Mouse (Mus musculus) heart, embryonic 11.5 days (tissue): ENCODE data around the gene Ccdc24. TPM values are rescaled to one million over a fixed set of nuclear protein-coding genes. Genes with fewer than 3 reads are reported as not detected.

Experiments used
- ATAC-seq: fragments of 200-750 bp; cut with Nextera tagmentation; replicated peaks from 2 replicates; pipeline ENCODE4 v1.8.0; 2017; ENCODE audit warnings: moderate library complexity; ENCODE audit not compliant: insufficient number of reproducible peaks, low FRiP score, low TSS enrichment
- H3K27ac ChIP-seq: fragments of 300-500 bp; sonication (generic); 2 replicates; pipeline ENCODE4 v1.5.1; 2014; ENCODE audit warnings: mild to moderate bottlenecking, low read depth, low read length
- H3K27me3 ChIP-seq: fragments of 300-500 bp; sonication (generic); 2 replicates; pipeline ENCODE4 v1.6.1; 2014; ENCODE audit warnings: mild to moderate bottlenecking, low read length, mixed read lengths; ENCODE audit not compliant: control insufficient read depth, insufficient read depth
- H3K36me3 ChIP-seq: fragments of 300-500 bp; sonication (generic); 2 replicates; pipeline ENCODE4 v1.6.1; 2014; ENCODE audit warnings: mild to moderate bottlenecking, low read length, moderate library complexity, mixed read lengths; ENCODE audit not compliant: control insufficient read depth, insufficient read depth
- H3K4me1 ChIP-seq: fragments of 300-500 bp; sonication (generic); 2 replicates; pipeline ENCODE4 v1.6.1; 2014; ENCODE audit warnings: low read length; ENCODE audit not compliant: control insufficient read depth, insufficient read depth
- H3K4me2 ChIP-seq: fragments of 300-500 bp; sonication (generic); 2 replicates; pipeline ENCODE4 v1.6.1; 2014; ENCODE audit warnings: mild to moderate bottlenecking, moderate library complexity
- H3K4me3 ChIP-seq: fragments of 300-500 bp; sonication (generic); 2 replicates; pipeline ENCODE4 v1.5.1; 2014; ENCODE audit warnings: low read depth, low read length
- H3K9ac ChIP-seq: fragments of 300-500 bp; sonication (generic); 2 replicates; pipeline ENCODE4 v1.6.1; 2014; ENCODE audit warnings: mild to moderate bottlenecking, low read depth, low read length, moderate library complexity
- H3K9me3 ChIP-seq: fragments of 300-500 bp; sonication (generic); replicated peaks from 2 replicates; pipeline ENCODE4 v1.6.1; 2016; ENCODE audit warnings: low read length; ENCODE audit not compliant: control insufficient read depth
- whole genome bisulfite sequencing: fragments of 180-500 bp; shearing (Covaris S2); extraction: QIAGEN DNeasy Blood & Tissue Kit; methylation state at CpG from one replicate; pipeline ENCODE4 v1.1.7; 2014; ENCODE audit not compliant: insufficient replicate concordance; 5-methylcytosine and 5-hydroxymethylcytosine counted together
- polyA plus RNA-seq: library from polyadenylated mRNA; unstranded; fragments of >200 nt; fragmentation: Nextera tagmentation; extraction: Ambion mirVana; gene quantifications from 2 replicates; pipeline ENCODE4 v1.2.1, GENCODE M21; 2014

The Ccdc24 gene
- polyA plus RNA-seq, 1 experiment from 2014 or later, result 0.56 TPM

DNA sequence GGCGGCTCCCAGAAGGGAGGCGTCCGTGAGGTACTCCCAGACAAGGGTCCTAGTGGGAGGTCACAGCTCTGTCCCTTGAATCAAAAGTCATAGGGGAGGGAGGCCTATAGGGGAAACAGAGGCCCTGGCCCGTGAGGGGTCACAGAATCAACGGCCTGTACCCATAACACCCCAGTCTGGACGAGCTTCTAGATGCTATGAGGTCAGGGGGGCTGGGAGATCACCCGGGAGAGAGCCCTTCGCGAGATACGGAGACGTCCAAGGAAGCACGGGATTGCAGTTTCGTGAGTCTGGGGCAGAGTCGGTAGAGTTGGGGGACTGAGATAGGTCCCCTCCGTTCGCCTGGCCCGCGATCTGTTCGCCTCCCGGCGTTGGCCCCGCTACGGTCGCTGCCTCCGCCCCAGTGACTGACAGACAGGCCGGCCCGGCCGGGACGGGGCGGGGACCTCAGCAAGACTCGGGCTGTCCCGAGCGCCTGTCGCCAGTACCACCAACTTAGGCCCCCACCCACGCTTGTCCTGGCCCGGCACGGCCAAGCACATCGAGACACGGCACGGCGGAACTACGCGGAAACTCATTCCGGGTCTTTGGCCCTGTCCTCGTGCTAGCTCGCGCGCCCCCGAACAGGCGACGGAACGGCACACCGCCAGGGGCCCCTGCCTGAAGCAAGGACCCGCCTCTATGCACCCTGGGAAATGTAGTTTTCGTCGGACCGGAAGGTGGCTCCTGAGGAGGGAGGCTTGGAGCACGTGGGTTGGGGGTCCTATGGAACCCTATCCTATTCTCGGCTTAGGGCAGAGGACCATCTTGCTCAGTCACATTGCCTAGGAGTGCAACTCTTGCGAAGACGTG, 42.5 kb upstream of the Ccdc24 start, which contains the start of gene Ipo13:
Ipo13 (minus strand) TSS at position 409 of the 852 bp plus-strand sequence.
- under 1% methylated on average over 61 of the region's 61 CpGs for WGBS
- Histone ChIP-seq H3K4me1 (peaks cover 29% of the 10 kb centered on the region), H3K27ac (peak within 1 kb of the TSS; percentile 89), H3K4me3 (peak within 1 kb of the TSS; percentile 60), H3K27me3 (no peaks in the 10 kb centered on the region), H3K9ac (peak within 1 kb of the TSS; percentile 77), H3K9me3 (no peaks in the 10 kb centered on the region), H3K4me2 (peak within 1 kb of the TSS; percentile 92), H3K36me3 (peaks cover 8% of the 10 kb centered on the region; the same call in 1 of the 2 replicates)
- peak; percentile 90 for ATAC-seq

DNA sequence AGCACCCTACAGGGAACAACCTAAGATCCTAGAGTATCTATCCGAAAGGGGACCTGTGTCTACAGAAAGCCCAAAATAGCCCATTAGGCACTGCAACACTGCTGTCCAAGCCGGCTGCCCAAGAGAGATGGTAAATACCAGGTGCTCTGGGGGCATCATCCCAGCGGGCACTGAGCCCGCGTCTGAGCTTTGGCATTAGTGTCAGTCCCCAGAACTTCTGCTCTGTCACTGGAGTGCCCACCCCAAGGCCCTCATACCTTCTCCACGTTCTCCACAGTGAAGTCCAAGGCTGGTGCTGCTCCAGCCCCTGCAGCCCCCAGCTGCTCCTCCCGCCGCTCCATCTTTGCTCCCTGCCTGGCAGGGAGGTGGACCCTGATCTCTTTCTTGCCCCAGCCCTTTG, 41.7 kb upstream of the Ccdc24 start:
- Histone ChIP-seq H3K36me3 (peaks cover 8% of the 10 kb centered on the region; the same call in 1 of the 2 replicates), H3K27me3 (no peaks in the 10 kb centered on the region), H3K4me3 (peak overlapping the region; percentile 60), H3K9me3 (no peaks in the 10 kb centered on the region), H3K9ac (peak overlapping the region; percentile 77), H3K4me1 (peaks cover 30% of the 10 kb centered on the region), H3K4me2 (peak overlapping the region; percentile 92), H3K27ac (no peak overlapping the region)
- WGBS, result 18% methylated on average over 8 of the region's 8 CpGs
- peak; percentile 8; the same call in 1 of the 2 replicates for ATAC-seq

DNA sequence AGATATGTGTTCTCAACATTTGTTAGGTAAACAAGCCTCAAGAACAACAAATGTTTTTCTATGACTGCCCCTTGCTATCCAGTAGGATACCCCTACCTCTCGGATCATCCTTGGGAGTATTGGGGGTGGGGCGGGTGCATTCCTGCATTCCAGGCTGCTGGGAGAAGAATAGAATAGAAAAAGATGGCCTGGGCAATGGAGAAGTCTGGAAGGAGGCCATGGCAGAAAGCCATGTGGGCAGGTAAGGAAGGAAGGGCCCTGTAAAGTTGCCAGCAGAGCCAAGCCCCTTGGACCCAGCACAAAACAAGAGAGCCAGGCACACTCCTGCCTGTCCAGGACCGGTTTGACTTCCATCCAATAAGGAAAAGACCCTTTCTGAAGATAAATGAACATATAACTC, 41.1 kb upstream of the Ccdc24 start:
- no peak for ATAC-seq
- H3K9me3 ChIP-seq, result no peaks in the 10 kb centered on the region
- peaks cover 32% of the 10 kb centered on the region for H3K4me1 ChIP-seq
- H3K36me3 ChIP-seq, result peaks cover 8% of the 10 kb centered on the region; the same call in 1 of the 2 replicates
- peak overlapping the region; percentile 77; the same call in 1 of the 2 replicates for H3K9ac ChIP-seq
- H3K27me3 ChIP-seq, result no peaks in the 10 kb centered on the region
- peak overlapping the region; percentile 92 for H3K4me2 ChIP-seq
- 39% methylated on average over 3 of the region's 3 CpGs for WGBS
- H3K27ac ChIP-seq, result no peak overlapping the region
- peak overlapping the region; percentile 60 for H3K4me3 ChIP-seq

DNA sequence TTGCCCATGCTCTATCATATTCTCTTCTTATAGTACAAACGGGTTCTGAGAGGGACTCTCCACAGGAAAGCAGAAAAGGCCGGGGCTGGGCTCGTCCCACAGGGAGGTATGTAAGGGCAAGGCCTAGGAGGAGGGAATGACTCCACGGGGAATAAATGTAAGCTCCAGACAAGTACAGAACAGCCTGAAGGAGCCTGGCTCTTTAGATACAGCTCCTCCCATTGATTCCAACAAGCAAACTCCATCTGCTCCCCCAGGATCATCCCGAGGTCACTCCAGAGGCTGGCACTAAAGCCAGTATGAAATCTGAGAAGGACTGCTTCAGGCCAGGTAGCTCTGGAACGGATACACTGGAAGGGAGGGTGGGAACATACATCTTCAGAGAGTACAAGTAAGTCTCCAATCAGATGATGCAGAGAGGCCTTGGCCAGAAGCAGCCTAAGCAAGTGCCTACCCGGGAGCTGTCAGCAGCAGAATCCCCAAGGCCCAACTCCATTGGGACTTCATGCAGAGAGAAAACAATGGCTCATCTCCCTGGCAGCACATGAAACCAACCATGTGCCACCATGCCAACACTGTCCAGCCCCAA, 40.4 kb upstream of the Ccdc24 start:
- H3K36me3 ChIP-seq, result peaks cover 12% of the 10 kb centered on the region
- ATAC-seq, result no peak
- no peak overlapping the region for H3K27ac ChIP-seq
- WGBS, result 69% methylated on average over 7 of the region's 7 CpGs
- H3K9ac ChIP-seq, result 0 out of 2 replicates have a peak overlapping the region, but pooled peaks have one; percentile 10
- H3K27me3 ChIP-seq, result no peaks in the 10 kb centered on the region
- no peaks in the 10 kb centered on the region for H3K9me3 ChIP-seq
- H3K4me3 ChIP-seq, result peak overlapping the region; percentile 60; the same call in 1 of the 2 replicates
- peaks cover 27% of the 10 kb centered on the region for H3K4me1 ChIP-seq
- H3K4me2 ChIP-seq, result peak overlapping the region; percentile 92; the same call in 1 of the 2 replicates

DNA sequence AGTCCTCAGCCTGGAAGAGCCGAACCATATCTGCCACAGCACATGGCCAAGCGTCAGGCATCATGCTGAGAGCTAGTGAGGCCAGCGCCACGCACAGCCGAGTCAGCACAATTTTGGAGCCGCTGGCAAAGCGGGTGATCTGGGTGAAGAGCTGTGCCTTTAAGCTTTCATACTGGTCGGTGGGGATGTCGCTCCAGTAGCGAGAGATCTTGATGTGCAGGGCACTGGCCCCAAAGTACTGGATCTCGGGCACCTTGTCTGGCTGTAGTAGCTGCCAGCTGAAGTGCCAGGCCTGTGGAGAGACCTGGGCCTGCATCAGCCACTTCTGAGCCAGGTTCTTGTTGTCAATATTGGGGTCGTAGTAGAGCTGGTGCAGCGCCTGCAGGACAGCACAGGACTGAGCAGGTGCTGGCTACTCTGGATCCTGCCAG, 39.8 kb upstream of the Ccdc24 start:
- Histone ChIP-seq H3K4me1 (peaks cover 24% of the 10 kb centered on the region), H3K27me3 (no peaks in the 10 kb centered on the region), H3K9me3 (no peaks in the 10 kb centered on the region), H3K9ac (no peak overlapping the region), H3K4me3 (no peak overlapping the region), H3K27ac (no peak overlapping the region), H3K36me3 (peaks cover 13% of the 10 kb centered on the region), H3K4me2 (no peak overlapping the region)
- 91% methylated on average over 13 of the region's 13 CpGs for WGBS
- ATAC-seq, result no peak

DNA sequence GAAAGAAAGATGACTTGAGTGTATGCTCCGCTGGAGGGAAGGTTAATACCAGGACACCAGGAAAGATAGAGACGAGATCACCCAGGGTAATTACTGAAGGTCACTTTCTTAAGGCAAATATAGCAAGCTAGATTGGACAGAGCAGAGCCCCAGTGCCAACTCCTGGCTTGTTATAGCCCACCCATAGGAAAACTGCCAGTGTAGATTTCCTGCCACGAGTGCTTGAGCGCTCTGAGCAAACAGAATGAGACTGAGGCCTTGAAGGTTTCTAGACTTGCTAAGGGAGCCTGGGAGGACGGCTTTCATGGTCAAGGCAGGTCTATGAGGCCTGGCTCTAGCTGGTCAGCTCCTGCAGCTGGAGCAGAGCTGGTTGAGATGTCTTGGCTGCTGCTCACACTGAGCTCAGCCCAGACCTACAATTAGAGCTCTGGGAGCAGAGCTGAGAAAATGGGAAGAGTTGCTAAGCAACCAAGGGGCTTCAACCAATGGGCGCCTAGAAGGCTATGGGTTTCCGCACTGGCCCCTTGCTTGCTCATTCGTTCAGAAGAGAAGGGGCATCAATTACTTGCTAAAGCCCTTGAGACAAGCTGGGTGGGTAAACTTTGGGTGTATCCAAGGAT, 36.6 kb upstream of the Ccdc24 start:
- no peak overlapping the region for H3K27ac ChIP-seq
- WGBS, result 85% methylated on average over 8 of the region's 8 CpGs
- ATAC-seq, result no peak
- no peak overlapping the region for H3K4me3 ChIP-seq
- H3K4me2 ChIP-seq, result no peak overlapping the region
- H3K9ac ChIP-seq, result no peak overlapping the region
- peaks cover 22% of the 10 kb centered on the region for H3K36me3 ChIP-seq
- no peaks in the 10 kb centered on the region for H3K9me3 ChIP-seq
- H3K27me3 ChIP-seq, result no peaks in the 10 kb centered on the region
- peaks cover 17% of the 10 kb centered on the region for H3K4me1 ChIP-seq

DNA sequence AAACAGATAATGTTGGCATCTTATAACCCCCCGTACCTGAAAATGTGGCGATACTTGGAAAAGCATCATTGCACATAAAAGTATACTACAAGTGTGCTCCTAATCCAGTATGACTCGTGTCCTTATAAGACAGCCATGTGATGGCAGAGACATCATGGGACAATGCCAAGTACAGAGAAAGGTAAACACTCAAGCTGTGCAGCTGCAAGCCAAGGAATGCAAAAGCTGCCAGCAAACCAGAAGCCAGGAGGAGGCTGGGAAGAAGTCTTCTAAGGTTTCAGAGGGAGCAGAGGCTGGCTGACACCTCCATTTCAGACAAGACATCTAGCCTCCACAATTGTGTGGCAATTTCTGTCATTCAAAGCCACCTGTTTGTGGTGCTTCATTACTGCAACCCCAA, 33.8 kb upstream of the Ccdc24 start:
- Histone ChIP-seq H3K9me3 (no peaks in the 10 kb centered on the region), H3K36me3 (peaks cover 35% of the 10 kb centered on the region), H3K4me1 (peaks cover 4% of the 10 kb centered on the region; the same call in 1 of the 2 replicates), H3K27ac (no peak overlapping the region), H3K9ac (no peak overlapping the region), H3K4me2 (no peak overlapping the region), H3K27me3 (no peaks in the 10 kb centered on the region), H3K4me3 (no peak overlapping the region)
- ATAC-seq, result no peak
- 86% methylated on average over 3 of the region's 3 CpGs for whole genome bisulfite sequencing

DNA sequence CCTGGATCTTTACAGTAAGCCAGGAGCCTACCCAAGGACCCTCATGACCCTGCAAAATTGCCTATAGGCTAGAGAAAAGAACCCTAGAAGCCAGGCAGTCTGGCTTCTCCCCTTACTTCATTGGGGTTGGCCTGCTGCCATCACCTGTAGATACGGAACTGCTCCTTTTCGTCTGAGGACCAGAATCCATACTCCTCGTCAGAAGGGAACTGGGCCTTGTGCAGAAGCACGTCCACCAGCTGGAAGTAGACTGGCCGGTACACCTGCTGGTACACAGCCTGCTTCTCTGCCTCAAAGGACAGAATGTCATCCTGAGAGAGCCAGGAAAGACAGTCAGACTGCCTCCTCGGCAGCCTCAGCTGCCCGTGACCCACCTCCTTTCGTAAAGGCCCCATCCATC, 32.4 kb upstream of the Ccdc24 start:
- Histone ChIP-seq H3K27me3 (no peaks in the 10 kb centered on the region), H3K4me1 (peaks cover 4% of the 10 kb centered on the region; the same call in 1 of the 2 replicates), H3K27ac (no peak overlapping the region), H3K9me3 (no peaks in the 10 kb centered on the region), H3K36me3 (peaks cover 43% of the 10 kb centered on the region), H3K9ac (no peak overlapping the region), H3K4me2 (no peak overlapping the region), H3K4me3 (no peak overlapping the region)
- ATAC-seq, result no peak
- 88% methylated on average over 8 of the region's 8 CpGs for WGBS
